Mouse (Mus musculus) liver, embryonic 11.5 days (tissue): ENCODE results near the gene Orc6. TPM values are rescaled to one million over a fixed set of nuclear protein-coding genes. Genes with fewer than 3 reads are reported as not detected.

ENCODE experiments used
- ATAC-seq: fragments of 200-750 bp; cut with Nextera tagmentation; replicated peaks from 2 replicates; pipeline ENCODE4 v1.8.0; 2017; ENCODE audit warnings: moderate number of reproducible peaks, mild to moderate bottlenecking, moderate TSS enrichment, moderate library complexity; ENCODE audit not compliant: low FRiP score
- DNase-seq: peaks from one replicate; pipeline ENCODE4 v3.0.0-alpha.2; 2017; ENCODE audit warnings: low spot score
- H3K27ac ChIP-seq: fragments of 300-500 bp; sonication (generic); 2 replicates; pipeline ENCODE4 v1.5.1; 2014; ENCODE audit warnings: mild to moderate bottlenecking, low read depth, low read length, control low read depth
- H3K27me3 ChIP-seq: fragments of 300-500 bp; sonication (generic); replicated peaks from 2 replicates; pipeline ENCODE4 v1.6.1; 2014; ENCODE audit warnings: low read length, mixed read lengths; ENCODE audit not compliant: control insufficient read depth, insufficient read depth
- H3K36me3 ChIP-seq: fragments of 300-500 bp; sonication (generic); 2 replicates; pipeline ENCODE4 v1.6.1; 2014; ENCODE audit warnings: mild to moderate bottlenecking, low read length, moderate library complexity, mixed read lengths; ENCODE audit not compliant: control insufficient read depth, insufficient read depth
- H3K4me1 ChIP-seq: fragments of 300-500 bp; sonication (generic); replicated peaks from 2 replicates; pipeline ENCODE4 v1.6.1; 2014; ENCODE audit warnings: low read length, mixed read lengths; ENCODE audit not compliant: control insufficient read depth, insufficient read depth
- H3K4me2 ChIP-seq: fragments of 300-500 bp; sonication (generic); 2 replicates; pipeline ENCODE4 v1.6.1; 2014; ENCODE audit warnings: mild to moderate bottlenecking, control low read depth, moderate library complexity
- H3K4me3 ChIP-seq: fragments of 300-500 bp; sonication (generic); 2 replicates; pipeline ENCODE4 v1.5.1; 2014; ENCODE audit warnings: low read depth, low read length, control low read depth
- H3K9ac ChIP-seq: fragments of 300-500 bp; sonication (generic); 2 replicates; pipeline ENCODE4 v1.6.1; 2014; ENCODE audit warnings: low read depth, low read length, control low read depth
- H3K9me3 ChIP-seq: fragments of 300-500 bp; sonication (generic); 2 replicates; pipeline ENCODE4 v1.6.1; 2016; ENCODE audit warnings: low read length, inconsistent platforms, mixed read lengths; ENCODE audit not compliant: control insufficient read depth
- WGBS: fragments of 180-500 bp; shearing (Covaris S2); extraction: QIAGEN DNeasy Blood & Tissue Kit; methylation state at CpG from one replicate; pipeline ENCODE4 v1.1.7; 2014; 5-methylcytosine and 5-hydroxymethylcytosine counted together
- polyA plus RNA-seq: library from polyadenylated mRNA; unstranded; fragments of >200 nt; fragmentation: Nextera tagmentation; extraction: Ambion mirVana; gene quantifications from 2 replicates; pipeline ENCODE4 v1.2.1, GENCODE M21; 2014

The Orc6 gene
- polyA plus RNA-seq, 1 experiment from 2014 or later, result 165 TPM

DNA sequence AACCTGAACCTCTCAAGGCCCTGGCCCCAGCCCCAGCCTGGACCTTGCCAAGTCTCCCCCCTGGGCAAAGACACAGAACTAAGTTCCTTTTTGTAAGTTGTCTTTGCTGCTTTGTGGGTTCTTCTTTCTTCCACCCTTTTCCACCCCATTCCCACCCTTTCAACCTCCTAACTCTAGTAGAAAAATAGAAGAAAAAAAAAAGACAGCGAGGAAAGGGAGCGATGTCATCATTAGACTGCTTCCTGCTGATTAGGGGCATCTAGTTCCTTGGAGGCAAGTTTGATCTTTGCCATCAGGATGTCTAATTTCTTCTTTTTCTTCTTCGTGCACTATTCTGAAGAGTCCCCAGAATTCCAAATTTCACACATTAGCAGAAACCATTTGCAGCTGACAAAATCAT is 13.6 kb downstream of the Orc6 start:
- no peak overlapping the region for H3K27ac ChIP-seq

DNA sequence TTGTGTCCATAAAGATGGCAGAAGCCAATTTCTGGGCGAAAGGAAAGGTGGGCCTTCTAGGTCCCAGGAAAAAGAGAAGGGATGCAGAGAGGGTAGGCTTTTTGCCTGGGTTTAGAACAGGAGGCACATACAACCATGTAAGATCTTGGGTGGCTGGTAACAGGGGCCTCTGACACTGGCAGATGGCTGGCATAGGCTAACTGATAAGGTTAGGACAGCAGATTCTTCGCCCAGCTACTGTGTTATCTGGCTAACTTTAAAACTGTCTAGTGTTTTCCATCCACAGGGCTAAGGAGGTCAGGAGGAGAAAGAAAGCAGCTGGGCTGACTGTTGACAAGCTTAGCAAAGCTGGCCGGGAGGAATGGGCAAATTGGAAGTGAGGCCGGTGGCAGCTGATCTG is 19.1 kb downstream of the Orc6 start:
- no peak overlapping the region for H3K9ac ChIP-seq
- H3K4me3 ChIP-seq, result no peak overlapping the region
- peak overlapping the region; percentile 11; the same call in 1 of the 2 replicates for H3K27ac ChIP-seq
- DNase-seq, result no peak
- no peaks in the 10 kb centered on the region; the same call in 1 of the 2 replicates for H3K9me3 ChIP-seq
- peaks cover 3% of the 10 kb centered on the region for H3K4me1 ChIP-seq
- 68% methylated on average over 4 of the region's 4 CpGs for WGBS
- no peaks in the 10 kb centered on the region for H3K27me3 ChIP-seq
- ATAC-seq, result peak; percentile 97
- H3K36me3 ChIP-seq, result no peaks in the 10 kb centered on the region
- H3K4me2 ChIP-seq, result no peak overlapping the region

More for the DNA sequence above, 13.6 kb downstream of the Orc6 start:
- WGBS, result 29% methylated on average over 3 of the region's 3 CpGs
- Histone ChIP-seq H3K9ac (no peak overlapping the region), H3K4me1 (0 out of 2 replicates have a peak, but pooled peaks cover 2% of the 10 kb centered on the region), H3K4me3 (no peak overlapping the region), H3K9me3 (no peaks in the 10 kb centered on the region), H3K36me3 (peaks cover 6% of the 10 kb centered on the region), H3K27me3 (no peaks in the 10 kb centered on the region), H3K4me2 (no peak overlapping the region)
- no peak for DNase-seq
- no peak for ATAC-seq

DNA sequence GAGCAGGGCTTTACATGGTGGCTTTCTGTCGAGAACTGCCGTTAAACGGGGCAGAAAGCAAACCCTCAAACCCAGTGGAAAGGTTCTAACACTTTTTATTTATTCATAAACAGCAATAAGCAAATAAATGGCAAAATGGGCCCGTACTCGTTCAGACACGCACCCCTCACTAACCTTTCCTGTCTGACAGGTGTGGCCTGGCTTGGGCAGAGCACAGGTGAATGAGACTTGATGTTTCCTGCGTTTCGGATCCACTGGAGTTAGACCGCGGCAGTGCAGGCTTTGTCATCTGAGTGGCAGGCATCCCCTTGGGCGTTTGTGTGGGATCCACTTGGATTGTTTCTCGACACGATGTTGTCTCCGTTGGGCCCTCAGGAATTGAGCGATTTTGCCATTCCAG is 22.5 kb downstream of the Orc6 start:
- Histone ChIP-seq H3K4me3 (no peak overlapping the region), H3K27ac (no peak overlapping the region), H3K36me3 (peaks cover 2% of the 10 kb centered on the region; the same call in 1 of the 2 replicates), H3K9me3 (no peaks in the 10 kb centered on the region; the same call in 1 of the 2 replicates), H3K4me1 (peaks cover 3% of the 10 kb centered on the region), H3K4me2 (no peak overlapping the region), H3K27me3 (no peaks in the 10 kb centered on the region), H3K9ac (no peak overlapping the region)
- 85% methylated on average over 15 of the region's 15 CpGs for WGBS
- DNase-seq, result no peak
- ATAC-seq, result no peak

DNA sequence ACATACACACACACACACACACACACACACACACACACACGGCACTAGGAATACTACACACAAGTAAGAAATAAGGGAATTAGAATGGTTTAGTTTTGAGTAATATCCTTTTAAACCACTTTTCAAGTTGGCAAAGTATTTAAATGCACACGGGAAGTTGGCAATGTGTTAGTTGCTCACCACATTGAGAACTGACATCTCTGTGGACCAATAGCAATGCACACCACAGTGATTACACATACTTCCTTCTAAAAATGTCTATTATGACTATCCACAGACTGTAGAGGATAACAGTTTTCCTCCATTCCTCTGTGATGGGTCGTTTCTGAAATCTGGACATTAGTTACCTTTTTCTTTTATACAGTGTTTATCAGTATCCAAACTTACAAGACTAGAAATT is 23.7 kb downstream of the Orc6 start:
- ATAC-seq (no peak), DNase-seq (no peak)
- no peak overlapping the region for H3K9ac ChIP-seq
- H3K27me3 ChIP-seq, result no peaks in the 10 kb centered on the region
- peaks cover 3% of the 10 kb centered on the region for H3K4me1 ChIP-seq
- no peak overlapping the region for H3K4me2 ChIP-seq
- no peak overlapping the region for H3K4me3 ChIP-seq
- H3K36me3 ChIP-seq, result peaks cover 2% of the 10 kb centered on the region; the same call in 1 of the 2 replicates
- no peaks in the 10 kb centered on the region; the same call in 1 of the 2 replicates for H3K9me3 ChIP-seq
- WGBS, result 77% methylated on average over 3 of the region's 3 CpGs
- H3K27ac ChIP-seq, result no peak overlapping the region

DNA sequence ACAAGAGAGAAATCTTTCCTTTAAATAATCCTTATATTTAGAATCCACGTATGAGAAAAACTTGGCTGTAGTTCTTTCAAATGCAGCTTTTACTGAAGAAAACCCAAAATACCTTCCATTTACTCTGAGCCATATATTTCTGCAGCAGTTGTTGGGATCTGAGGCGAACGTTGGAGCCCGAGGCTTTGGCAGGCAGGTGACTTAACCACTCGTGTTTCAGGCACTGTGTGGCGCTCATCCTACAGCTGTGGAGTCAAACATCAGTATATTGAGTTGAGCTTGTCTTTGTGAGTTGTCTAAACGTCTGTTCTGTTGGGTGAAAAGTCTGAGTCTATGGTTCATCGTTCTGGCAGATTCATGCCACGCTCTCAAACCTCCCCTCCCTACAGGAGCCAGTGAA is 27.6 kb downstream of the Orc6 start:
- Histone ChIP-seq H3K9me3 (no peaks in the 10 kb centered on the region), H3K27ac (no peak overlapping the region), H3K27me3 (no peaks in the 10 kb centered on the region), H3K36me3 (peaks cover 2% of the 10 kb centered on the region; the same call in 1 of the 2 replicates), H3K4me1 (peaks cover 2% of the 10 kb centered on the region; the same call in 1 of the 2 replicates), H3K9ac (no peak overlapping the region), H3K4me2 (no peak overlapping the region), H3K4me3 (no peak overlapping the region)
- DNase-seq, result no peak
- ATAC-seq, result no peak
- WGBS, result 81% methylated on average over 9 of the region's 9 CpGs

DNA sequence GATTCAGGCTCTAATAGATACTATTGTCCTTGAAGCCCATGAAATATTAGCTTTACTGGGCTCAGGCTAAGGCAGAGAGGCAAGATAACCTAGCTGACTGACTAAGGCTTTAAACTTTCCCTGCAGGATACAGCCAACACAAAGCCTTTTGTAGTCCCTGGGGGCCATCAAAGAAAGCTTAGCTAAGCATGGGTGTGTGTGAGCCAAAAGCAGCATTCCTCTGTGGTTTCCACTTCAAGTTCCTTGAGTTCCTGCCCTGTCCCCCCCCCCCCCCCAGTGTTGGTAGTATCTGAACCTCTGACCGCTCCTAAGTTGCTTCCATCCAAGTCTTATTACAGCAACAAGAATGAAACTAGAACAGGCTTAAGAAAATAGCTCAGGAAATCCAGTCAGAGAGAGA is 30.1 kb downstream of the Orc6 start:
- H3K4me3 ChIP-seq, result no peak overlapping the region
- peaks cover 2% of the 10 kb centered on the region; the same call in 1 of the 2 replicates for H3K36me3 ChIP-seq
- WGBS, result 89% methylated on average over 1 of the region's 1 CpGs
- no peak overlapping the region for H3K4me2 ChIP-seq
- no peak overlapping the region for H3K9ac ChIP-seq
- peaks cover 2% of the 10 kb centered on the region; the same call in 1 of the 2 replicates for H3K4me1 ChIP-seq
- no peaks in the 10 kb centered on the region for H3K27me3 ChIP-seq
- ATAC-seq, result no peak
- H3K9me3 ChIP-seq, result no peaks in the 10 kb centered on the region
- H3K27ac ChIP-seq, result no peak overlapping the region
- DNase-seq, result no peak

DNA sequence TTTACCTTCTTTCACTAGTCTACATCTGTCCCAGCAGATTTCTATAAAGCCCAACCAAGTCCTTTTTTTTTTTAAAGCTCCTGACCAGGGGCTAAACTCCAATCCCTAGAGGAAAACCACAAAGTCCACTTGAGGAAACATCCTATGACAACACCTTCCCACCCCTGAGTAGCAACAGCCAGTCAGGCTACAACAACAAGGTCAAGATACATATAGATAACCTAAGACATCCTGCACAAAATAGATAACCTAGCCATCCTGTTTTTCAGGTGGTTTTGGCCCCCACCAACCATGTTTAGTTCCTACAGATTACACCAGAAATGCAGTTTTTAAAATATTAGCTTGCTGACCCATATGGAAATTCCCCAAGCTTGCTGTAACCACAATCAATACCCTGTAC is 35.7 kb downstream of the Orc6 start:
- no peaks in the 10 kb centered on the region for H3K27me3 ChIP-seq
- no peak overlapping the region for H3K4me3 ChIP-seq
- ATAC-seq (0 out of 2 replicates have a peak, but pooled peaks have one; percentile 23), DNase-seq (no peak)
- H3K4me1 ChIP-seq, result peaks cover 11% of the 10 kb centered on the region
- no peak overlapping the region for H3K27ac ChIP-seq
- no peak overlapping the region for H3K9ac ChIP-seq
- H3K36me3 ChIP-seq, result no peaks in the 10 kb centered on the region
- H3K4me2 ChIP-seq, result no peak overlapping the region
- H3K9me3 ChIP-seq, result no peaks in the 10 kb centered on the region

DNA sequence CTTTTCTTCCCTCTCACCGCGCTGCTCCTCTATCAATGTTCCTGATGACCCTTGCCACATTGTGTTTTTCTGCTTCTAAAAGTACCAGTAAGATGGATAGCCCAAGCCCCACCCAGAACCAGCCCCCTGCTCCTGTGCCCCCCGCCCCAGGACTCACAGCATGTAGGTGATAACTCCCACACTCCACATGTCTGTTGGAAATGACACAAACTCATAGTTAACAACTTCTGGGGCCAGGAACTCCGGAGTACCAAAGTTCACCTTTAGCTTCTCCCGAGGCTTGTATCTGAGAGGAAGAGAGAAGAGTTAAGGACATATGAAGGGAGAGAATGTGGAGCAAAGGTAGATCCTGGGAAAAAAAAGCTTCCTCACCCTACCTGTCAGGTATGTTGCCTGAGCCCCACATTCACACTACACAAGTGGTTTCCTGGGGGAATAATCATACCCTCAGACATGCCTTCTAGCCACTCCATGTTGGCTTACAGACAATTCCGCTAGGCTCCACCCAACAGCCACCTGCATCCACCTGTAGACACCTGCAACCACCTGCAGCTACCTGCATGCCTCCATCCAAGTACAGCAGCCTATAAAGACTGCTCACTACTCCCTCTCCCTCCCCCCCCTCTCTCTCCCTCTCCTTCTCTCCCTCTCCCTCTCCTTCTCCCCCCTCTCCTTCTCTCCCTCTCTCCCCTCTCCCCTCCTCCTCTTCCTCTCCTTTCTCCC is 36.9 kb downstream of the Orc6 start:
- H3K9me3 ChIP-seq, result no peaks in the 10 kb centered on the region
- H3K36me3 ChIP-seq, result no peaks in the 10 kb centered on the region
- no peak overlapping the region for H3K4me2 ChIP-seq
- ATAC-seq (no peak), DNase-seq (no peak)
- peaks cover 10% of the 10 kb centered on the region for H3K4me1 ChIP-seq
- WGBS, result 72% methylated on average over 6 of the region's 6 CpGs
- no peak overlapping the region for H3K4me3 ChIP-seq
- H3K27ac ChIP-seq, result no peak overlapping the region
- no peaks in the 10 kb centered on the region for H3K27me3 ChIP-seq
- no peak overlapping the region for H3K9ac ChIP-seq

DNA sequence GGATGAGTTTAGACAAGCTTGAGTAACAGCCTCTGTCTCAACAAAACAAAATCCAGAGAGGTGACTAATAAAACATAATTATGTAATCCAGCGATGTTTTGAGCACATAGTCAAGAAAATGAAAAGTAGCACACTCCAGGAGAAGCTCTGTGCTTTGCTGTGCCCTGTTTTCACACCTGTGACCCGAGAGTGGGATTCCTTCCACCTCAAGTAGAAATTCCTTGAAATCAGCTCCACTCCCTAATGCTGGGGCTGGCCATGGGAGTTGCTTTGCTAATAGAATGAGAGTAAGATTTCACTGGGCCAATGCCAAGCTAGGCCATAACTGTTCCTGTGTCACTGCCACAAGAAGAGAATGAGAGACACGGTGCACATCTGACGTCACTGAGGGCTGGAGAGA is 38.2 kb downstream of the Orc6 start:
- Histone ChIP-seq H3K27ac (no peak overlapping the region), H3K9me3 (no peaks in the 10 kb centered on the region), H3K27me3 (no peaks in the 10 kb centered on the region), H3K4me1 (peaks cover 10% of the 10 kb centered on the region), H3K36me3 (no peaks in the 10 kb centered on the region), H3K4me3 (no peak overlapping the region), H3K4me2 (no peak overlapping the region), H3K9ac (no peak overlapping the region)
- DNase-seq, result no peak
- 79% methylated on average over 4 of the region's 4 CpGs for WGBS
- ATAC-seq, result no peak
